Mouse (Mus musculus): ENCODE results near the gene Igsf9. TPM values are rescaled to one million over a fixed set of nuclear protein-coding genes. Genes with fewer than 3 reads are reported as not detected.

Igsf9 gene
- 3.3 TPM for polyA plus RNA-seq (2014; fragmentation: Illumina TruSeq; extraction: RNeasy Lipid Tissue Mini Kit (QIAGEN cat#74804); ENCODE audit: low replicate concordance)

GRCm38 (mm10) chr1:172481540-172482280 lies at the start of gene Igsf9:
Gene Igsf9 (plus strand): TSS chr1:172481788.

DNA sequence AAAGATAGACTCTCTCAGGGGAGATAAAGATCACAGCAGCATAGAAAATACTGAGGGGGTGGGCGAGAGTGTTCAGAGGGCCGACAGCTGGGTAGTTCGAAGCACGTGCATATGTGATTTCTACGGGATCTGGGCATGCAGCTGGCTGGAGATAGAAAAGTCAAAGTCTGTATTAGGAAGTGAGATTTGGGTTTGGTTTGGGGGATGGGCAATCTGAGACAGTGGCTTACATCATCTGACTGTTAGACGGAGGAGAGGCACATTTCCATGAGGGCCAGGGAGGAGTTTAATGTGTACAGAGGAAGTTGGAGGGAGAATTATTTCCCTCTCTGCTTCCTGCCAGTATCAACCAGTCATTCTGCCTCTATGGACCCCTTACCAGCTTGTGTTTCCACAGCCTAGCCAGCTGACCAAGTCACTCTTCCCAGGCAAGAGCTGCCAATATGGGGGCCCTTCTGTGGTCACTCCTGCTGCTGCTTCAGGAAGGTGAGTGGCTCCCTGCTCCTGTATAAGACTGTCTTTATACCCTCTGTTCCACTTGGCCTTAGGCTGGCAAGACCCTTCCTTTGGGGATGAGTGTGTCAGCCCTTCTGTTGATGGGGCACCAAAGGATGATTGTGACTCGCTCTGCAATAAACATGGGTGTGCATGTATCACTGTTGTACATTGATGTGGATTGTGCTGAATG lies 6.4 kb upstream of the Igsf9 start, which contains the start of gene Slamf9:
Slamf9 (plus strand) TSS at position 305 of the 688 bp plus-strand sequence.

GRCm38 (mm10) chr1:172499765-172500441 lies 18.3 kb downstream of the Igsf9 start, which contains the start of gene Tagln2:
Gene Tagln2 (plus strand): TSS chr1:172500047.

DNA sequence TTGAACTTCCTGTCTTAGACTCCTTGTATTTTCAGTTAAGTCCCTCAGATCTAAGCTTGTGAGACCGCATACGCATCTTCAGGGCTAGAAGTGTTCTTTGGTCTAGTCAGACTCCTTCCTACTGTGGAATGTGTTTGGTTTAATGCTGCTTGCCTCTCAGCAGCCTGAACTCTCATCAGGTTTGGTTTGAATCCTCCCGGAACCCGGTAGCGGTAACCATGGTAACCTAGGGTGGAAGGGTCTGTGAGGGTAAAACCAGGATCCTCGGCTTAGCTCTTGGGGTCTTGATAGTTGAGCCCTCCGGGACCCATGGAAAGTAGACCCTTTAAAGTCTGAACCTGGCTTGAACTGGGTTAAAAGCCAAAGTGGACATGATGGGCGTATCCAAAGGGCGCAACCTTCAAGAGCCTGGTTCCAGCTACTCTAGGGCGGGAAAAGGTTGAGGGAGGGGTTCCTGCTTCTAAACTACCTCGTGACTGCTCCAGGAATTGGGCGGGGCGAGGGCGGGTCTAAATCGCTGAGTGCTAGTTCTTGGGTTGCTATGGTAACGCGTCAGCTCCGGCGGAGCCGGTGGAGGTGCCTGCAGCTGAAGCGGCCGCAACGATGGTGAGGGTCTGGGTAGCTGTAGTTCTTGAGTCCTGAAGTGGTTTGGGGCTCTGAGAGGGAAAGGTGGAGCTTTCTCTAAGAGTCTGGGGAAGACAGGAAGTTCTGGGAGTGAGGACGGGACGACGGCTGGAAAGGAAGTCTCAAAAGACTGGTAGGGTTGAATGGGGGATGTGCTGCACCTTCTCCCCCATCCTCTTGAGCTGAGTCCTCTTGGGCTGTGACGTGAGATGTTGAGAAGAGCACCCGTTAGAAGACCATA lies 39.2 kb downstream of the Igsf9 start, which contains the start of gene Cfap45:
Cfap45 (plus strand) TSS at position 226 of the 865 bp plus-strand sequence.

Other genes starting within 250 kb of the Igsf9 start
- gene Atp1a4, start 223.4 kb upstream of the Igsf9 start, polyA plus RNA-seq (2014; fragmentation: Illumina TruSeq; extraction: RNeasy Lipid Tissue Mini Kit (QIAGEN cat#74804); ENCODE audit: low replicate concordance): not detected
- gene Igsf8, start 220.1 kb upstream of the Igsf9 start, polyA plus RNA-seq (2014; fragmentation: Illumina TruSeq; extraction: RNeasy Lipid Tissue Mini Kit (QIAGEN cat#74804); ENCODE audit: low replicate concordance): 0.30 TPM
- 3.0 TPM for gene Atp1a2, start 183.7 kb upstream of the Igsf9 start, polyA plus RNA-seq (2014; fragmentation: Illumina TruSeq; extraction: RNeasy Lipid Tissue Mini Kit (QIAGEN cat#74804); ENCODE audit: low replicate concordance)
- not detected for gene Kcnj9, start 152.5 kb upstream of the Igsf9 start, polyA plus RNA-seq (2014; fragmentation: Illumina TruSeq; extraction: RNeasy Lipid Tissue Mini Kit (QIAGEN cat#74804); ENCODE audit: low replicate concordance)
- 3.3 TPM for gene Kcnj10, start 140.6 kb upstream of the Igsf9 start, polyA plus RNA-seq (2014; fragmentation: Illumina TruSeq; extraction: RNeasy Lipid Tissue Mini Kit (QIAGEN cat#74804); ENCODE audit: low replicate concordance)
- 25.7 TPM for gene Pigm, start 105.2 kb upstream of the Igsf9 start, polyA plus RNA-seq (2014; fragmentation: Illumina TruSeq; extraction: RNeasy Lipid Tissue Mini Kit (QIAGEN cat#74804); ENCODE audit: low replicate concordance)
- 0.67 TPM for gene Slamf9, start 6.4 kb upstream of the Igsf9 start, polyA plus RNA-seq (2014; fragmentation: Illumina TruSeq; extraction: RNeasy Lipid Tissue Mini Kit (QIAGEN cat#74804); ENCODE audit: low replicate concordance)
- gene Tagln2, start 18.3 kb downstream of the Igsf9 start, polyA plus RNA-seq (2014; fragmentation: Illumina TruSeq; extraction: RNeasy Lipid Tissue Mini Kit (QIAGEN cat#74804); ENCODE audit: low replicate concordance): 38.2 TPM
- gene Cfap45, start 39.0 kb downstream of the Igsf9 start, polyA plus RNA-seq (2014; fragmentation: Illumina TruSeq; extraction: RNeasy Lipid Tissue Mini Kit (QIAGEN cat#74804); ENCODE audit: low replicate concordance): not detected
- not detected for gene Vsig8, start 74.2 kb downstream of the Igsf9 start, polyA plus RNA-seq (2014; fragmentation: Illumina TruSeq; extraction: RNeasy Lipid Tissue Mini Kit (QIAGEN cat#74804); ENCODE audit: low replicate concordance)
- gene Slamf8, start 108.8 kb downstream of the Igsf9 start, polyA plus RNA-seq (2014; fragmentation: Illumina TruSeq; extraction: RNeasy Lipid Tissue Mini Kit (QIAGEN cat#74804); ENCODE audit: low replicate concordance): 2.0 TPM
- gene Fcrl6, start 120.8 kb downstream of the Igsf9 start, polyA plus RNA-seq (2014; fragmentation: Illumina TruSeq; extraction: RNeasy Lipid Tissue Mini Kit (QIAGEN cat#74804); ENCODE audit: low replicate concordance): not detected
- 2.3 TPM for gene Dusp23, start 151.2 kb downstream of the Igsf9 start, polyA plus RNA-seq (2014; fragmentation: Illumina TruSeq; extraction: RNeasy Lipid Tissue Mini Kit (QIAGEN cat#74804); ENCODE audit: low replicate concordance)
- gene Crp, start 216.3 kb downstream of the Igsf9 start, polyA plus RNA-seq (2014; fragmentation: Illumina TruSeq; extraction: RNeasy Lipid Tissue Mini Kit (QIAGEN cat#74804); ENCODE audit: low replicate concordance): 4.2 TPM

Data from small intestine, adult 10 weeks (tissue).